Mouse (Mus musculus): ENCODE measurements at regions not wholly inside any gene's neighbourhood (a gene's known extent, or its start where the extent isn't known, plus 50 kb on each side); places are given as distances from the start of the nearest gene placed in this dataset.

- DNase-seq (ENCODE audit: low spot score): peak; percentile 80
Measured at GRCm38 (mm10) chr8:109012655-109013054, 481.2 kb upstream of the Pmfbp1 start.

- no peak for DNase-seq (ENCODE audit: low spot score)
Measured at GRCm38 (mm10) chr8:109013577-109013976, 480.2 kb upstream of the Pmfbp1 start.

GRCm38 (mm10) chr8:109014746-109015145 is 479.1 kb upstream of the Pmfbp1 start:
- peak; percentile 64 for DNase-seq (ENCODE audit: low spot score)

- no peak for DNase-seq (ENCODE audit: low spot score)
Measured at GRCm38 (mm10) chr8:109019565-109019964, 474.3 kb upstream of the Pmfbp1 start.

- no peak for DNase-seq (ENCODE audit: low spot score)
Measured at GRCm38 (mm10) chr8:109020102-109020501, 473.7 kb upstream of the Pmfbp1 start.

GRCm38 (mm10) chr8:109027923-109028322 is 465.9 kb upstream of the Pmfbp1 start:
- DNase-seq (ENCODE audit: low spot score): no peak

- no peak for DNase-seq (ENCODE audit: low spot score)
Measured at GRCm38 (mm10) chr8:109053608-109054007, 440.2 kb upstream of the Pmfbp1 start.

GRCm38 (mm10) chr8:109059152-109059551 is 434.7 kb upstream of the Pmfbp1 start:
- DNase-seq (ENCODE audit: low spot score): peak; percentile 35

GRCm38 (mm10) chr8:109062376-109062775 is 431.5 kb upstream of the Pmfbp1 start:
- no peak for DNase-seq (ENCODE audit: low spot score)

GRCm38 (mm10) chr8:109073715-109074114 is 420.1 kb upstream of the Pmfbp1 start:
- DNase-seq (ENCODE audit: low spot score): no peak

- DNase-seq (ENCODE audit: low spot score): peak; percentile 60
Measured at GRCm38 (mm10) chr8:109075006-109075405, 418.8 kb upstream of the Pmfbp1 start.

- no peak for DNase-seq (ENCODE audit: low spot score)
Measured at GRCm38 (mm10) chr8:109079223-109079622, 414.6 kb upstream of the Pmfbp1 start.

- no peak for DNase-seq (ENCODE audit: low spot score)
Measured at GRCm38 (mm10) chr8:109081295-109081694, 412.5 kb upstream of the Pmfbp1 start.

GRCm38 (mm10) chr8:109085134-109085533 is 408.7 kb upstream of the Pmfbp1 start:
- DNase-seq (ENCODE audit: low spot score): no peak

GRCm38 (mm10) chr8:109087781-109088180 is 406.0 kb upstream of the Pmfbp1 start:
- no peak for DNase-seq (ENCODE audit: low spot score)

GRCm38 (mm10) chr8:109099671-109100070 is 394.2 kb upstream of the Pmfbp1 start:
- DNase-seq (ENCODE audit: low spot score): no peak

GRCm38 (mm10) chr8:109101416-109101815 is 392.4 kb upstream of the Pmfbp1 start:
- DNase-seq (ENCODE audit: low spot score): no peak

GRCm38 (mm10) chr8:109104798-109105326 is 389.0 kb upstream of the Pmfbp1 start:
- DNase-seq (ENCODE audit: low spot score): no peak

- DNase-seq (ENCODE audit: low spot score): no peak
Measured at GRCm38 (mm10) chr8:109105693-109106092, 388.1 kb upstream of the Pmfbp1 start.

GRCm38 (mm10) chr8:109106971-109107370 is 386.9 kb upstream of the Pmfbp1 start:
- no peak for DNase-seq (ENCODE audit: low spot score)

- no peak for DNase-seq (ENCODE audit: low spot score)
Measured at GRCm38 (mm10) chr8:109107762-109108161, 386.1 kb upstream of the Pmfbp1 start.

GRCm38 (mm10) chr8:109109390-109109789 is 384.4 kb upstream of the Pmfbp1 start:
- no peak for DNase-seq (ENCODE audit: low spot score)

GRCm38 (mm10) chr8:109121776-109122175 is 372.1 kb upstream of the Pmfbp1 start:
- no peak for DNase-seq (ENCODE audit: low spot score)

GRCm38 (mm10) chr8:109142495-109143158 is 351.2 kb upstream of the Pmfbp1 start:
- no peak for DNase-seq (ENCODE audit: low spot score)

Measured in retina, embryonic 14.5 days (tissue).